Mouse (Mus musculus) bone marrow macrophage, adult 2 months (primary cell): ENCODE data around the gene Acrbp. TPM values are rescaled to one million over a fixed set of nuclear protein-coding genes. Genes with fewer than 3 reads are reported as not detected.

Experiments used
- H3K27ac ChIP-seq: 2 replicates; pipeline ENCODE4 v1.5.1; 2012; ENCODE audit warnings: low read depth, low read length; ENCODE audit not compliant: insufficient read depth
- H3K4me1 ChIP-seq: 2 replicates; pipeline ENCODE4 v1.6.1; 2012; ENCODE audit warnings: low read length; ENCODE audit not compliant: control insufficient read depth, insufficient read depth
- H3K4me3 ChIP-seq: 2 replicates; pipeline ENCODE4 v1.5.1; 2012; ENCODE audit warnings: mild to moderate bottlenecking, low read length, moderate library complexity; ENCODE audit not compliant: insufficient read depth
- CTCF ChIP-seq: IDR thresholded peaks from 2 replicates; pipeline ENCODE4 v1.5.1; 2012; ENCODE audit warnings: low read depth, mild to moderate bottlenecking, low read length, moderate library complexity
- POLR2A ChIP-seq: IDR thresholded peaks from 2 replicates; pipeline ENCODE4 v1.6.1; 2012; ENCODE audit warnings: mild to moderate bottlenecking, low read depth, low read length, borderline replicate concordance
- polyA plus RNA-seq: library from polyadenylated mRNA; stranded (reverse); fragments of >200 nt; gene quantifications from 2 replicates; pipeline ENCODE4 v1.2.4, GENCODE M21; 2012; ENCODE audit not compliant: missing spikeins, insufficient read depth, insufficient read length

The Acrbp gene
- polyA plus RNA-seq, 1 experiment: 28.7 TPM

DNA sequence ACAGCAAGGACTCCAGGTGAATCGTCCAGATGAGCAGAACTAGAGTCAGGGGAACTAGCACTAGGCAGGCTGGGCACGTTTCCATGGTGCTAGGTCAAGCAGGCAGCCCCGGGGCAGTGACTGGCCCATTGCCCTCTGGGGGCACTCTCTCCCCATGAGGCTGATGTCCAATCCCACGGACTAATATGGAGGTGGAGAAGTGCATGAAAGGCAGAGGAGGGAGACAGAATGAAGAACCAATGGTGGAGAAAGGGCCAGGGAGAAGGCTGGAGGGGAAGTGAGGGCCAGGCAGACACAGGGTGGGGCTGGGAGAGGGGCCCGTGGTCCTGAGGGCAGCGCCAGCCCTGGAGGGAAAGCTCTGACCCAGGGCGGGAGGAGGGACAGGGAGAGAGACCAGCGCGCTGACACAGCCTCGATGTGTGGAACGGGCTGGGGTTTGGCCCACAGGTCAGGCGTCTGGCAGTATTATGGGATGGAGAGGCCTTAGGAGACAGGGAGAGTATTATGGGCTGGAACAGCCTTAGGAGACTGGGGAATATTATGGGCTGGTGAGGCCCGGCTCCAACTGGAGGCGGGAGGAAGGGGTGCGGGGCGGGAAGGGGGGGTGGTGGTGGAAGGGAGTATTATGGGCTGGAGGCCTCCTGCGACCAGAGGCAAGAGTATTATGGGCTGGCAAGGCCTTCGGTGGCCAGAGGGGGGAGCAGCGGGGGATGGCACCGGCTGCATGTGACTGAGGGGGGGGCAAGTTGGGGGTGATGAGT, 39.3 kb downstream of the Acrbp start:
- peaks cover 17% of the 10 kb centered on the region for H3K4me1 ChIP-seq
- H3K4me3 ChIP-seq: no peak overlapping the region
- H3K27ac ChIP-seq: no peak overlapping the region
- TF ChIP-seq POLR2A: no peak
- no peak for TF ChIP-seq CTCF

DNA sequence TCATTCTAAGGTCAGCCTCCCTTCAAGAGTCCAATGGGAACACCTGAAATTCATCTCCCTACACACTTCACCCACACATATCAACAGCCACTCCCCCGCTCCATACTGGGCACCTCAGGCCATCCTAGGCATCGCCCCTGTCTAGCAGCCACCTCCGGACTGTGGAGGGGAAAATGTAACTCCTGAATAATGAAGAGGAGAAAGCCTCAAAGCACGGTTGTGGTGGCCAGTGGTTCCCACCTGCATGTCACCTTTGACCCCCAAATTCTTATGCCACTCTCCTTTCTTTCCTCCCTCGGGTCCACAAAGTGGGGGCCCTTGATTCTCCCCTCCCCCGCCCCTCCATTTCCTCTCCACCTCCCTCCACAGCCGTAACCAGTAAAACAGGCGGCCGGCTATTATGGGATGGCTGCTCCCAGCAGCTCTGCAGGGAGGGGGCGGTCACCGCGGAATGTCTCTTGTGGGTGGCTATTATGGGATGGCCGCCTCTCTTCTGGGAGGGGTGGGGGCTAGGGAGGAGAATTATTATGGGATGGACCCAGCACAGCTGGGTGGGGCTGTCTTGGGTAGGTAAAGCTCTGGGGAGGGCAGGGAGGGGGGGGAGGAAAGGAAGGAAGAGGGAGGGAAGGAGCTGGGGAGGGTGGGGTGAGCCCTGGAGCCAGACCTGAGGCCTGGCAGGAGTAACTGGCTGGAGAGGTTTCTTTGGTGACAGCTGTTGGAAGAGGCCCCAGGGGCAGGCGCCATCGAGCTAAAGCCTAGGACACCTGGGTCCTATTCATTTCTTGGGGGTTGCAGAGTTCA, 40.2 kb downstream of the Acrbp start:
- Histone ChIP-seq H3K27ac (no peak overlapping the region), H3K4me3 (no peak overlapping the region), H3K4me1 (peaks cover 12% of the 10 kb centered on the region)
- no peak for TF ChIP-seq POLR2A
- no peak for TF ChIP-seq CTCF

DNA sequence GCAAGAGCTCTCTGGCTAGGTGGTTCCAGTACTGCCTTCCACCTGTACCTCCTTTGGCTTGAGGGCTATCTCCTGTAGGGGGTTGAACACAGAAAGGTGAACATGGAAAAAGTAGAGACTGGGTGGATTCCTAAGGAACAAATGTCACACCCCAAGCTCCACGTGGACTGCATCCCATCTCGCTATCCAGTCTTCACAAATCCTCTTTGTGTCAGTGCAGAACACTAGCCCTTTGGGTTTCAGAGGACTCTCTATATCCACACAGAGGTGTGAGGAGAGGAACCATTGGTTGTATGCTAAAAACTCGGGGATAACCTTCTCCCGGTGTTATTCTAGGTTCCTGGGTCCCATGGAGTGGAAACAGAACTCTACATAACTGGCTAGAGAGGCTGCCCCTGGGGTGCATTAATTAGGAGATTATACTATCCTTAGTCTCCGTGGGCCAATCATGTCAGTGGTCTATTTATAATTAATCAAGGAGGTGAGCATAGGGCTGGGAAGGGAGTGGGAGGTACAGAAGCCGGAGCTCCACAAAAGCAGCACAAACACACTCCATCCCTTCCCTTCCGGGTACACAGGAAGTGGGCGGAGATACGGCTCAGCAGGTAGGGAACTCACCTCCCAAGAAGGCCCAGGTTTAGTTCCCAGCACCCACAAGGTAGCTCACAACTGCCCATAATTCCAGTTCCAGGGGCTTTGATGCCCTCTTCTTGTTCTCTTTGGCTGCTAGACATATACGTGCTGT, 41.0 kb downstream of the Acrbp start:
- Histone ChIP-seq H3K4me3 (no peak overlapping the region), H3K4me1 (peaks cover 12% of the 10 kb centered on the region), H3K27ac (no peak overlapping the region)
- TF ChIP-seq POLR2A: no peak
- TF ChIP-seq CTCF: no peak

DNA sequence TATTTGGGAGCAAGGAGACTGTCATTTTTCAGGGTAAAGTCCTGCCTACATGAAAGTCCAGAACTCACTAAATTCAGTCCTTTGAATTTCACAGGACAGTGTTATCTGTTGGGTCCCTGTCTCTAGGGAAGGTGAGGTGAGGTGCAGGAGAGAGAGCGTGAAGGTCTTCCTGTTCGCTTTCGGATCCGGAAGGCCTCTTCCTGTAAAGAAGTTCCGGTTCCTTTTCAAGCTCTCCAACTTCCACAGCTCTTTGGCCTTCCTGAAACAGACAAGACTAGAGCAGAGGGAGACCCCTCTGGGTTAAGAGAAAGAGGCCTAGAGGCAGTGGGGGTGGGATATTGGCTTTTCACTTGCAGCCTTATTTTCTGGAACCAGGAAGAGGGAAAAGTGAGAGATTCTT, 42.9 kb downstream of the Acrbp start:
- H3K27ac ChIP-seq: 0 out of 2 replicates have a peak overlapping the region, but pooled peaks have one; percentile 22

DNA sequence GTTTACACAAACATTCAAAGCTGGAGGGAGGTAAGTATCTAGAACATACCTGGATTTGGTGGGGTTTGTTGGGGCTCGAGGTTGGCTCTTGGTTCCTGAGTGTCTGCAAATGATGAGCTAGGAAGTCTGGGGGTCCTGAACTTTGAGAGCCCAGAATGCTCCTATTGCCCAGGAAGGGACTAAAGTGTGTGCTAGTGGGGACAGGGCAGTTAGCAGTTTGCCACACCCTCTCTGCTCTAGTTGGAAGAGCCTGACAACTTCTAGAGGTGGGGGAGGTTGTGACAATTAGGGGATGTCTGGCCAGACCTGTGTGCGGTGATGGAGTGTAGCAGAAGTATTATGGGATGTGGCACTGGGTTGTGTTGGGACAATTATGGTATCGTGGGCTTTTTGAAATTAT, 45.4 kb downstream of the Acrbp start:
- Histone ChIP-seq H3K27ac (no peak overlapping the region), H3K4me3 (no peak overlapping the region), H3K4me1 (peaks cover 23% of the 10 kb centered on the region)
- TF ChIP-seq CTCF (no peak), POLR2A (no peak)

More for the DNA sequence above, 42.9 kb downstream of the Acrbp start:
- TF ChIP-seq CTCF: no peak
- Histone ChIP-seq H3K4me3 (no peak overlapping the region), H3K4me1 (peaks cover 12% of the 10 kb centered on the region)

DNA sequence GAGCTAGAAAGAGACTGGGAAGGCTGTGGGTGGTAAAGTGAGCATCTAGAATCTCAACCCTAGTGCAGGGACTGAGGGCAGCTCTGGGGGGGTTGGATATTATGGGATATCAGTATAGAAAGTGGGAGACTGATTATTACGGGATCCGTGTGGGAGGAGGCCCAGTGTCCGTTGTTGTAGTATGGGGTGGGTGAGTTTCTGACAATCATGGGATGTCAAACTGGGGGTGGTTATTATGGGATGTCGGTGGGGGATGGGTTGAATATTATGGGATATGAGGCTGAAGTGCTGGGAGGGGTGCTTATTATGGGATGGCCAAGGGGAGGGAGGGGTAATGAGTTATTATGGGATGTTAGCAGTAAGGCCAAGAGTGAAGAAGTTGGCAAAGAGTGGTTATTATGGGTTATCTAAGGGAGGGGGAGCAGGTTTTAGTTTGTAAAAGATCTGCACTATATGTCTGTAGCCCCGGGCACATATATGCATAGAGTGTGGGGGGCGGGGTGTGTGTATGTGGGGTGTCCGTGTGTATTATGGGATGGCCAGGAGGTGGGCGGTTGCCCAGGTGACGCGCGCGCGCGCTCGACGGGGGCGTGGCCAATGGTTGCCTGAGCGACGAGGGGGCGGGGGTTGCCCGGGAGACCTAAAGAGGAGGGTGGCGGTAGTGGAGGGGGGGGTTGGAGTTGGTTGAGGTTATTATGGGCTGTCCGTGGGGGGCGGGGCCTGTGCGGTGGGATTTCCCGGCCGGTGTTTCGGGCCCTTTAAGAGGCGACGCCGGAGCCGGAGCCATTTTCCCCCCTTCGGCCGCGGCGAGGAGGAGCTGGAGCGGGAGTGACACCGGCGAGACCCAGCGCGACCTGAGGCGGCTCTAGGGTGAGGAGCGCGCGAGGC, 46.1 kb downstream of the Acrbp start, which contains the start of gene Chd4:
Gene Chd4, plus strand, starts transcription at position 591 of the 888 bp plus-strand sequence.
- TF ChIP-seq CTCF (no peak), POLR2A (peak; percentile 78; the same call in 1 of the 2 replicates)
- Histone ChIP-seq H3K4me3 (peak within 1 kb of the TSS; percentile 88), H3K4me1 (peaks cover 26% of the 10 kb centered on the region), H3K27ac (peak within 1 kb of the TSS; percentile 69)

DNA sequence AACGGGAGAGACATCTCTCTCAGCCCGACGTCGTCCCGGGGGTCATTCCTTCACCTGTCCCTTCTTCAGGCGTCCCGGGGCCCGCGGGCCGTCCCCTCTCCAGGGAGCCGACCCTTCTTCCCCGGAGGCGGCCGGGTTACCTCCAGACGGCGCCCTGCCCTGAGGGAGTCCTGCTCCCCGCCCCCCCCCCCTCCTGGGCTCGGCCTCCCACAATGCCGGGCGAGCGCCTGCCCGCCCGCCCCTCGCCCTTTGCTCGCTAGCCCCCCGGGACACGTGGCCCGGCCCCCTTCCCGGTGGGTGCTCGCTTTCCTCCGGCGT, 46.7 kb downstream of the Acrbp start:
- Histone ChIP-seq H3K4me3 (peak overlapping the region; percentile 88), H3K27ac (peak overlapping the region; percentile 69), H3K4me1 (peaks cover 26% of the 10 kb centered on the region)
- no peak for TF ChIP-seq POLR2A
- no peak for TF ChIP-seq CTCF

DNA sequence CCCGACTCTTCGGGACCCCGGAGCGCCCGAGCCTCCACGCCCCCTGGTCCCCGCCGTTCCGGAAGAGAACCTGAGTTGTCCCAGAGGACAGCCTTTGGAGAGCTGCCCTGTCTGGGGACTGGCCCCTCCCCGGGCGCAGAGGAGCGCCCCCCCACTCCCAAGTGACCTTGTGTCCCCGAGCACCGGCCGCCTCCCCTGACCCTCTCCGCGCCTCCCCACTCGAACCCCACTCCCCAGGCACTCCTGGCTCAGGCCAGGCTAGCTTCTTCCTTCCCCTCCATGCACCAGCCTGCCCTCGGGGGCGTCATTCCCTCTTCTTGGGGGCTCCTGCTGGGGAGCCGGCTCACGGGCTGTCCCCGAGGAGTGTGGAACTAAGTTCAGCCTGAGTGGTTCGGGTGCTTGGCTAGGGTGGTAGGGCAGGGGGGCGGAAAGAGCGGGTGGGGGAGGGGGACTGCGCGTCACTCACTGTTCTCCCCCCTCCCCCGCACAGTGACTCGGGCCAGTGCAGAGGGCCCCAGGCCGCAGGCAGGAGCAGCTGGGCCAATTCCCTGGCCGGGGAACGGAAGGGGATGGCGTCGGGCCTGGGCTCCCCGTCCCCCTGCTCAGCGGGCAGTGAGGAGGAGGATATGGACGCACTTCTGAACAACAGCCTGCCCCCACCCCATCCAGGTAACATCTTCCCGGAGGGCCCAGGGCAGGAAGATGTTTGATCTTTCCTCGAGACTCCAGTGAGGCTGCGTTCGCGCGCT, 47.3 kb downstream of the Acrbp start:
- TF ChIP-seq POLR2A (no peak), CTCF (no peak)
- Histone ChIP-seq H3K4me3 (peak overlapping the region; percentile 88), H3K4me1 (peaks cover 26% of the 10 kb centered on the region), H3K27ac (peak overlapping the region; percentile 53)
